Mouse (Mus musculus) megakaryocyte, adult 5-6 weeks (primary cell): ENCODE measurements around the gene Pan2. TPM values are rescaled to one million over a fixed set of nuclear protein-coding genes. Genes with fewer than 3 reads are reported as not detected.
"Not testable (repeated sequence)": the region's sequence is repeated elsewhere in the genome, so short reads cannot be mapped to it uniquely, and the experiment has no call there.

ENCODE experiments used
- ATAC-seq: 2 replicates; pipeline ENCODE4 v1.8.0; 2016; ENCODE audit warnings: mild to moderate bottlenecking, inconsistent platforms; ENCODE audit not compliant: poor library complexity, severe bottlenecking
- total RNA-seq, 2 experiments: library from RNA; stranded (forward) in 1 of 2; stranded (reverse) in 1 of 2; fragments of 153-499, 151-499 nt in 1 of 2; fragments of 221-1000, 200-1000 nt in 1 of 2; gene quantifications; 2 replicates each; pipeline versions ENCODE4 v1.2.3 to v1.2.4; 2015 to 2017

The Pan2 gene
- 17.3 and 17.7 TPM in 2 replicates for total RNA-seq (2015)
- 14.0 and 14.9 TPM in 2 replicates for total RNA-seq (2017)

DNA sequence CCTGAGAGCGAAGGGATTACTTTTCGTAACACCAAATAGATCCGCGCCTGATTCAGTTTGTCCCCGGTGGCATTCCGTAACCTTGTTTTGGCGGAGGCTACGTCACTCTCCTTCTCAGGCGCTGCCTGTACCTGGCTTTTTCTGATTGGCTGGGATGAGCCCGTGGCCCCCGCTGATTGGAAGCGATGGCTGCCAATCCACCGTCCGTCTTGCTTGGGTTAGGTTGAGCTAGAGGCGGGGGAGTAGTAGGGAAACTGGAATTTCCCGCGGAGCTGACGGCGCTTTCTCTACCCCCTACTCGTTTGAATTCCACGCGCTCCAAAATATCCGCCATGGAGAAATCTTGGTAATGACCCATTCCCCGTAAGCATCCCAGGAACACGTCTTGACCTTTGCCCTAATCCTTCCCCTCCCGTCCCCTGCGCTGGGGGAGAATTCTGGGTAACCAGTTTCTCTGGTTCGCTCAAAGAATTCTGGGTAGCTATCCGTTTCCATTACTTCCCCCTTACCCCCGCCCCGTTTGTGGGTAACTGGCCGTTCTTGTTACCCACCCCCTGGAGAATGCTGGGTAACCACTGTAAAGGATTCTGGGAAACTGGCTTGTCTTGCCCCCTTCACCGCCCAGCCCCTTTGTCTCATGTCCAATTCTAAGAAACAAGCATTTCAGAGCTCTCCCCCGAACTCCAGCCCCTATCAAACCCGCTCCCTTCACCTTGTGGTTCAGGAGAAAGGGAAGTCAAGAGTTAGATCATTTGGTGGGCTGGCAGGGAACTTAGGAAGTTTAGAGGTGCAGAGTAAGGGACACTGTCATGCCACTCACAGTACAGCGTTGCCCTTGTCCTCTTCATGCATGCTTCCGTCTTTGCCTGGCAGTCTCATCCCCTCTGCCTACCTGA is at the start of gene Pan2:
Pan2 (plus strand) TSS at position 210 of the 896 bp plus-strand sequence.
- peak; percentile 90 for ATAC-seq

DNA sequence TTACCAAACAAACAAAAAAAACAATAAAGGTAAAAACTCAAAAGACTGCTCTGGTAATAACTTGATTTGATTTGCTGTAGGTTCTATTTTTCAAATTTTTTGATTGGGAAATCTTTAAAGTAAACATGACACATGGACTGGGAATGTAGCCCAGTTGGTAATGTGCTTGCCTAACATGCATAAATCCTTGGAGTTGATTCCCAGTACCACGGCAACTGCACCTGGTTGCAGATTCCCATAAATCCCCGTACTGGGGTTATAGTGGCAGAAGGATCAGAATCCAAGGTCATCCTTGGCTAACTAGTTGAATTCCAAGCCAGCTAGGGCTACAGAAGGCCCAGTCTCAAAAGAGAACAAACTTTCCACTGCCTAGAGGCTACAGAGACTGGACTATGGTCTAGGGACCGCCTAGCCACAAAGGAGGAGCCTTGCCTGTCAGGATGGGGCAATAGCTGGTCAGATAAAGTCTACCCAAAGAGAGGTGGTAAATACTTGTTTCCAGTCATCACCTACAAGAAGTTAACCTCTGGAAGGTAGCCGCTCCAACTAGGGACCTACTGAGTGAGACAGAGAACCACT is 49.4 kb upstream of the Pan2 start, which contains the start of gene Apon:
Apon (plus strand) TSS at position 420 of the 579 bp plus-strand sequence.
- ATAC-seq = no peak

DNA sequence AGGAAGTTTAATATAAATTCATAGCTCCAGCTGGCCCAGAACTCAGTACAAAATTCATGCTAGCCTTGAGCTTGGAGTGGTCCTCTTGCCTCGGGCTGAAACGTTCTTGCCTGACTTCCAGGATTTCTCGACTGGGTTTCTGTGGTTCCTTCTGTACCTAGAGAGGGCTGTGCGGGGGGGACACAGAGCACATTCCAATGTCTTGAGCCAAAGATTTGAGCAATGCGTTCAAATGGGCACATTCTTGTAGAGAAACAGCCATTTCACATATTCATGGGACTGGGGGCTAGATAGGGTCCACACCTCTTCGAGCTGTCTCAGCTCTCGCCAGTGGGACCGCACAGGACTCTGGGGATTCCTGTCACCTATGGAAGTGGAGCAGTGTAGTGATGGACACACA is 47.2 kb upstream of the Pan2 start:
- no peak for ATAC-seq

DNA sequence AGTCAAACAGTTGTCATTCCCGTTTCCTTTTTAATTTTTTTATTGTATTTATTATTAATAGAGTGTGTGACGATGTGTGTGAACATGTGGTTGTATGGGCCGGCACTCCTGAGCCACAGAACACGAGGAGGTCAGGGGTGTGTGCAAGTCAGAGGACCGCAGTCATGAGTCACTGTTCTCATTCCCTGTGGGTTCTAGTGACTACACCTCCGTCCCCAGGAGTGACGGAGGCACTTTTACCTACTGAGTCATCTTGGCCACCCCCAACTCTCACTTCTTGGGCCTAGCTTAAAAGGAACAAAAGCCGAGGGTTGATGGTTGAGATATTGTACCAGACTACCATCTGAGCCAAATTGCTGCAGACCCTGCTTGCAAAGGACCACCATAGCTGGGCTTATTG is 46.8 kb upstream of the Pan2 start:
- ATAC-seq = no peak

DNA sequence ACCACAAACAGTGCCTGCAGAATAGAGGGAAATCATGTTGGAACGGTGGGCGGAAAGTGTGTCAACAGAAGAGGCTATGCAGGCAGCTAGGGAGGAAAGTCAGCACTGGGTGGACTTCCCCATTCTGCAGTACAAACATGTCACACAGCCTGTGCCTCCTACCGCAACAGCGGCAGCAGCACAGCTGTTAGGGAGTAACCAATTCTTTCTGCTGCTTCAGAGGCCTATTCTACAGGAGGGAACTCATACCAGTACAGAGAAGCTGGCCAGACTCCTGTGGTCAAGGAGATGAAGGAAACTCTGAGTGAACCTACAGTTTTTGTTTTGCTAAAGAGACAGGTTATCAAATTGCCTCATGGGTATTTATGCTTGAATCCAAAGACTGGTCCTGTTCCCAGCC is 44.2 kb upstream of the Pan2 start:
- peak; percentile 99 for ATAC-seq

DNA sequence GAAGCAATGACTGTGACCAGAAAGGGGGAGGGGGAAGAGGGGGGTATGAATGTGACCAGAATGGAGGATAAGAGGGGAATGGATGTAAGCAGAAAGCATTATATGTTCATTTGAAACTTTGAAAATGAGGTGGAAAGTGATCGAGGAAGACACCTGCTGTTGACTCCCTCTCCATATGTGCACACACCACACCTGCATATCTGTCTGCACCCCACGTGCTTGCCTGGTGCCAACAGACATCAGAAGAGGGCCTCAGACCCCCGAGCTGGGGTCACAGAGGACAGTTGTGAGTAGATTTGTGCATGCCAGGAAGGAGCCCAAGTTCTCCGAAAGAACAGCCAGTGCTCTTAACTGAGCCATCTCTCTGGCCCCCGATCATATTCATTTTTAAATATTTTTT is 43.2 kb upstream of the Pan2 start:
- no peak for ATAC-seq

DNA sequence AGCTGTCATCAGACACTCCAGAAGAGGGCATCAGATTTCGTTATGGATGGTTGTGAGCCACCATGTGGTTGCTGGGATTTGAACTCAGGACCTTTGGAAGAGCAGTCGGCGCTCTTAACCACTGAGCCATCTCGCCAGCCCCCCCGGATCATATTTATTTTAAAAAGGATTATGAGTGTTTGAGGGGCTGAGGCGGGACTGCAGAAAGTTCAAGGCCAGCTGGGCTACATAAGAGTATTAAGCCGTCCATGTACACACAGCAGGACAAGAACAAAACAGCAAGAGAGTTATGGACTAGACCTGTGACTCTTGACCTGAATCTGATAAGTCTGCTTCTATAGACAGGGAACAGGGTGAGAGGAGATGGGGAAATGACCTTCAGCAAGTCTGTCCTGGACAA is 42.8 kb upstream of the Pan2 start:
- ATAC-seq = not testable (repeated sequence)

DNA sequence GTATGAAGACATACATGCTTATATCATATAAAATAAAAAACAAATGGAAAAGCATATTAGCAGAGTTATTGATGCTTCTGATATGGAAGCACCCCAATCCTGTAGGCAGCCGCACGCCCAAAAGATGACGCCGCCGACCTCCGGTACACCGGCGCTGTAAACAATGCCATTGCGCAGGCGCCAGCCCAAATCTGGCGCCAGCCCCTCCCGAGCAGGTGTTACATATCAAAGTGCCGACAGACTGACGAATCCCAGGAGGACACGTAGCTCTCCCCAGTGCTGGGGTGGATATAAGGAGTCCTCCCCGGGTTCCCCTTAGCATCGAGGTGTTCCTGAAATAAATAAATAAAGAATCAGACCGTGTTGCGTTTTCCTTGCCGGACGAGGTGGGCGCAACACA is 40.8 kb upstream of the Pan2 start:
- ATAC-seq = no peak

DNA sequence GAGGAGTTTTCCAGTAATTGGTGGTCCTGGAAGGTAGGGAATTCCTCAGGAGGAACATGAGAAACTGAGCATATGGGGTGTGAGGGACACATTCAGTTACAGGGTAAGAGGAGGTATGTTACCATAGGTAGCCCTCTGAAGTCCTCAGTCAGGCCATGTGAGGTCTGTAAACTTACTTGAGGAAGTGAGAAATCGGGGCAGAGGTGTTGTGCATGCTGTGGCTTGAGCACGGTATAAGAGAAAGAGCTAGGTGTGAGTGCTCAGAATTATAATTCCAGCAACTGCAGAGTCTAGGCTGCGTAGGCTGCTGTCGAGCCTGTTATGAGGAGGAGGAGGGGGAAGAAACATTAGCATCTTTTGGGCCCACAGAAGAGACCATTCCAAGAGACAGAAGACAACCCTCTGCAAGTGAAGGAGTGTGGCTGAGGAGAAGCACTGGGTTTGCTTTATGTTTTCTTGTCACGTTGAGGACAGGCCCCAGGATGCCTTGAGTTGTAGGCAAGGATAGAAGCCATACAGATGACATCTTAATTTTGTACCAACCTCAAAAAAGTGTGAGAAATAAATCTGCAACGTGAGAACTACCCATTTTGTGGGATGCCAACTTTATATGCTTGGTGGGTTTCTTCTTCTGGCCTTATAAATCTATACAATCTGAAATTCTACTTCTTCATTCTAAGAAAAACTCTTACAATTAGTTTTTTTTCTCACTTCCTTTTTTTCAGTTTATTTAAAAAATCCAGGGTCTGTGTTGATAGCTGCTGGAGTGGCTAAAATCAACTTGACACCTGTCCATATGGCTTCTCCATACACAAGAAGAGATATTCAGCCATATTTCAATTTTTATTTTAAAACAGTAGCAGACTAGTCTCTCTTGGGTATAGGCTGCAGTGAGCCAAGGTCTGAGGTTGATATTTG is 39.5 kb upstream of the Pan2 start:
- no peak for ATAC-seq

DNA sequence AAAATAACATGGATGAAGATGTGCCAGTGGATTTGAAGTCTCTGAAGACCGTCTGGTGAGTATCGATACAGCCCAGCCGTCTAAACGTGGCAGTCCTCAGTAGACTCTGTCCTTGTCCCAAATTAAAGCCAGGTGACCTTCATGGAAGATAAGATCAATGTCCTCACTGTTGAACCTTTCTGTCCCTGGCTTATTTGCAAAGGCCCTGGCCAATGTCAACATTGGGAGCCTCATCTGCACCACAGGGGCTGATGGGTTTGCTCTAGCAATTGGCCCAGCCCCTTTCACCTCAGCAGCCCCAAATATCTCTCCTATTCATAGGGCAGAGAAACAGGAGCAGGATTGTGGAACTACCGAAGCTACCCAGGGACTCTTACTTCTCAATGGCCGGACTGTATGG is 34.8 kb upstream of the Pan2 start, which contains the start of gene Apof:
Apof (plus strand) TSS at position 301 of the 400 bp plus-strand sequence.
- ATAC-seq = no peak

DNA sequence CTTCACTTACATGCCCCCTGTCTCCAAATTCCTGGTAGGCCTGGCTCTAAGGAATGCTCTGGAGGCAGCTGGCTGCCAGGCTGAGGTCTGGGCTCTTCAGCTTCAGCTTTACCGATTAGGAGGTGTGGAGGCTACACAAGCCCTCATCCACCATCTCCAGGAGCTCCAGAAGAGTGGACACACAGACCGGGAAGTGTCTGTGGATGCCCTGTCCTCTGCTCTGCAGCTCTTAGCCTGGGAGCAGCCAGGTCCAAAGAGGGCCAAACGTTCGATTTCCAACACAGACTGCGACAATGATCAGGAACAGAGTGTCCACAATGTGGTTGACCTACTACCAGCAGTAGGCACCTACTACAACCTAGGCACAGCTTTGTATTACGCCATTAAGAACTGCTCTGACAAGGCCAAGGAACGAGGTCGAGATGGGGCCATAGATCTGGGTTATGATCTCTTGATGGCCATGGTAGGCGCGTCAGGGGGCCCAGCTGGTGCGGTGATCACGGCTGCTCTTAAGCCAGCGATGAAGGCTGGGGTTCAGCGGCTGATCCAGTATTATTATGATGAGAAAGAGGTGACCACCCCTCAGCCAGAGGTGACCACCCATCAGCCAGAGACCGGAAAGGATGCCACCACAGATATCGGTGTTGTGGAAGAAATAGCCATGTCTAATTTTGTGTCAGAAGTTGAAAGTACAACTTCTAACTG is 33.8 kb upstream of the Pan2 start:
- ATAC-seq = no peak

DNA sequence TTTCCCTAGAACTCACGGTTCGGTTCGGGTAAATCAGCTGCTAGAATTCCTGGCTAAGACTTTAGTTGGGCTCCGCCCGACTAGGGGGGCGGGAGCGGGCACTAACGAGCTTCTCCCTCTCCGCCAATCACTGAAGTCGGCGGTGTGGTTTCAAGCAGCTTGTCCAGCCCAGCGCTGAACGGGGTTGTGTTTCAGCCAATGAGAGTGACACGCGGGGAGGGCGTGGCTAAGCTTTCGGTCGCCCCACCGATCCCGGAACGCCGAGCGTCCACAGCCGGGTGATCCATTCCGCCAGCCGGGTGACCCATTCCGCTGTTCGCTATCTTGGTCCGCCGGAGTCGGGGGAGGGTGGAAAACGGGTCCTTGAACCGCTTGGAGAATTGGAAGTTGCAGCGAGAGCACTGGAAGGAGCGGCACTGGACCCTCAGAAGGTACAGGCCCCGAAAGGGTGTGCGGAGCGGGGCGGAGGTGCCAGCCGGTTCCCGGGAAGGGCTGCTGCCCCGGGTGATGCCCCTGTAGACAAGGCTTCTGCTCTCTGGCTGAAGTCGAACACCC is 32.8 kb upstream of the Pan2 start, which contains the start of gene Stat2:
Stat2 (plus strand) TSS at position 273 of the 555 bp plus-strand sequence.
- ATAC-seq = peak; percentile 99

DNA sequence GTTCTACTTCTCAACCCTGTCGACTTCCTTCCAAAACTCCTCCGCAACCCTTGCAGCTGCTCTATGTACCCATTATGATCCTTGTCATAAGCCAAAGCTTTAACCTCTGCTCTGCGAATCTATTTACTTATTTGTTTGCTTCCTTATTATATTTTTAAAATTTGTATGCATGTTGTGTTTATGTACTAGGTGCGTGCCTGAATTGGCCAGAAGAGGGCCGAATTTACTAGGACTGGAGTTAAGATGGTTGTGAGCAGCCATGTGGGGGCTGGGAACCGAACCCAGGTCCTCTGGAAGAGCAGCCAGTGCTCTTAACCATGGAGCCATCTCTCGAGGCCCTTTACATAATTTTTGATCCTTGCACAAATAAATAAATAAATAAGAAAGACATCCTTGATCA is 32.3 kb upstream of the Pan2 start:
- ATAC-seq = peak; percentile 11

DNA sequence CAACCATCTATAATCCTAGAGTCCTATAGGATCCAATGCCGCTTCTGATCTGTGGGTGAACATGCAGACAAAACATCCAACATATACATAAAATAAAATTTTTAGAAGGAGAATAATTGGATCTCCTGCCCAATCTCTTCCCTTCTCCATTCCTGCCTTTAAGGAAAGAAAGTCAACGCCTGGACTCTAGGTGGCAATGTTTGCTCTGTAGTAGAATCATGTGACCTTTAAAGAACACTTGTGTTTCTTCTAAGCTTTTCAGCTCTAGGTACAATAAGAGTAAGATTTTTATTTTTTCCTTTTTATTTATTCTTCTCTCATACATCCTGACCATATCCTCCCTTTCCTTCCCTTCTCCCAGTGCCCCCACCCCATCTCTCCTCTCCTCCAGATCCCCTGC is 31.3 kb upstream of the Pan2 start:
- no peak for ATAC-seq

DNA sequence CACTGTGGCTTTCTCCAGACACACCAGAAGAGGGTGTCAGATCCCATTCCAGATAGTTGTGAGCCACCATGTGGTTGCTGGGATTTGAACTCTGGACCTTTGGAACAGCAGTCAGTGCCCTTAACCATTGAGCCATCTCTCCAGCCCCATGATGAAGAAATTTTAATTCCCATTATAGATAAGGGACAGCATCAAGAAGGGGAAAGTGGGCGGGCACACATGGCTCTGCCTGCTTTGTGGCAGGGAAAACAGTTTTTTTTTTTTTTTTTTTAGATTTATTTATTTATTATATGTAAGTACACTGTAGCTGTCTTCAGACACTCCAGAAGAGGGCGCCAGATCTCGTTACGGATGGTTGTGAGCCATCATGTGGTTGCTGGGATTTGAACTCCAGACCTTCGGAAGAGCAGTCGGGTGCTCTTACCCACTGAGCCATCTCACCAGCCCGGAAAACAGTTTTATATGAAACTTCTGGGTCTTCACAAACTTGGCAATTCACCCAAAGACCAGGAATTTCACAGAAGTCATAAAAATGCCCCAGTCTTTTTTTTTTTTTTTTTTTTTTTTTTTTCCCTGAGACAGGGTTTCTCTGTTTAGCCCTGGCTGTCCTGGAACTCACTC is 30.2 kb upstream of the Pan2 start:
- not testable (repeated sequence) for ATAC-seq

DNA sequence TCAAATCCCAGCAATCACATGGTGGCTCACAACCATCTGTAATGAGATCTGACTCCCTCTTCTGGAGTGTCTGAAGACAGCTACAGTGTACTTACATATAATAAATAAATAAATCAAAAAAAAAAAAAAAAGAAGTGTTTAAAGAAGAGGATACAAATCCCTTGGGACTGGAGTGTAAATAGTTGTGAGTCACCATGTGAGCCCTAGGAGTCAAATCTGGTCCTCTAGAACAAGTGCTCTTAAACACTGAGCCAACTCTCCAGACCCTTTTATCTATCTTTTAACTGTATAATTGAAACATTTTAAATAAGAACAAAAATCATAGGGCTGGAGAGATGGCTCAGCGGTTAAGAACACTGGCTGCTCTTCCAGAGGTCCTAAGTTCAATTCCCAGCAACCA is 27.8 kb upstream of the Pan2 start:
- ATAC-seq = not testable (repeated sequence)

DNA sequence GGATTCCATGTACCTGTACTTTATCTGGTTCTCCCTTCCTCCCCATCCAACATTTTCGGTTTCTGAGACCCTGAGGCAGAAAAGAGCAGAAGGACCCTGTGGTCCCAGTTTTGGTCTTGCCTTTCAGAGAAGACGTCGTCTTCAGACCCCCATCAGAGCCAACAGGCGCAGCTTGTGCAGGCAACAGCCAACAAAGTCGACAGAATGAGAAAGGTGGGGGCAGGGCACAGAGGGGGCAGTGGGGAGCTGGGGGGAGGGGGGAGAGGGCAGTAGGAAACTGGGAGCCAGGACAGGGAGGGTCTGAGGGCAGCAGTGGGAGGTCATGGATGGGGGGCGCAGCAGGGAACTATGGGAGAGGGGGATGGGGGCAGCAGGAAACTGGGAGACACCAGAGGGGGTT is 25.0 kb upstream of the Pan2 start:
- no peak for ATAC-seq

DNA sequence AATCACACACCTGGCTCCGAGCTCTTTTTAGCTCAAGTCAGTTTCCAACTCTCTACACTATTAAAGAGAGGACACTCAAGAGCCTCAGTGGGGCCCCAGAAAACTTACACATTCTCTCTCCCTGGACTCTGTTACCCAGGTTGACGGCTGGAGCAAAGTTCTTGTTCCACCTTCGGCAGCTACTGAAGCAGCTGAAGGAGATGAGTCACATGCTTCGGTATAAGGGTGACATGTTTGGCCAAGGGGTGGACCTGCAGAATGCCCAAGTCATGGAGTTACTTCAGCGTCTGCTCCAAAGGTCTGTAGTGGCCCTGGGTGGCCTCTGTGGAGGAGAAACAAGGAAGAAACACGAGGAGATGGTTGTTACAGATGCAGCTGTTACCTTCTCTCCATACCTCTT is 22.2 kb upstream of the Pan2 start:
- ATAC-seq = no peak

DNA sequence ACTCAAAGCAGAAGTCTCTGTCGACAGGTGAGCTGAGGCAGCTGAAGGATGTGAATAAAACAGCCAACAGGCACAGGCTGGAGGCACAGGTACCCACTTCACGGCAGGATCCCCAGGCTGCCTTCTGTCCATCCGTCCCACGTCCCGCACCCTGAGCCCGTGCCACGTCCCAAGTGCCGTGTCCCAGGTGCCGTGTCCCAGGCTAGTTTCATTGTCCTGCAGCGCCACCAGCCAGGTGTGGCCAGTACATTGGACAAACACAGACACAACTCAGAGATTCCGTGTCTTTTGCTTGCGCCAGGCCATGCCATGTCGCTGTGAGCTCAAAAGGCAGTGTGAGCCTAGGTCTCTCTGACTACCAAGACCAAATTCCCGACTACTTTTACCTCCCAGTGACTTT is 21.5 kb upstream of the Pan2 start:
- no peak for ATAC-seq
